Mouse (Mus musculus): Measurements from ENCODE around the gene Ifng.

DNA sequence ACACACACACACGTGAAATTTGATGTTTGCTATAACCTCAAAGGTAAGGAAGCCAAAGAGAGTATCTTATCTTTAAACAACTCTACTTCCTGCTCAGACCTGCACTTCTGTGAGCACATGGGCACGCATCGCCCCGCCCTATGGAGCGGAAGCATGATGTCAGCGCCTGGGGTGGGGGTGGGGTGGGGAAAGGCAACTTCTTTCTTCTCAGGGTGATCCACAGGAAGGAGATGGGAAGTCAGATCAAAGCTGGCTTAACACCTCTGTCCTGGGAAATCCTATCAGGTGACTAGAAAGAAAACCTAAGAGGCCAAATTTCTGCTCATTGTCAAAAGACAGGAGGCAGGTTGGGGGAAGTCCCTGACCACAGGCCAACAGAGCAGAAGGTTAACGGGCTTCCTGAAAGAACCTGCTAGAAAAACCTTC lies 21.8 kb upstream of the Ifng start:
- TF ChIP-seq CTCF (IDR thresholded peaks at IDR 0.05; ENCODE audit: borderline replicate concordance, insufficient read depth, low read depth, low read length) (no peak), POLR2A (IDR thresholded peaks at IDR 0.05; ENCODE audit: borderline replicate concordance, insufficient read depth, low read length) (no peak)

Measured in cerebellum, adult 2 months (tissue).